Mouse (Mus musculus) left cerebral cortex, adult 2 months (tissue): ENCODE results near the gene 4933428G20Rik. TPM values are rescaled to one million over a fixed set of nuclear protein-coding genes. Genes with fewer than 3 reads are reported as not detected.

Experiments used
- DNase-seq, 2 experiments: peaks; one replicate each; pipeline ENCODE4 v3.0.0; 2021 to 2022; ENCODE audit warnings: low spot score in 2 of 2, mixed read lengths in 1 of 2; ENCODE audit errors: extremely low spot score in 1 of 2
- H3K27ac ChIP-seq: fragments of 200-600 bp; 2 replicates; pipeline ENCODE4 v1.8.1; 2022
- H3K4me3 ChIP-seq: fragments of 200-600 bp; 2 replicates; pipeline ENCODE4 v1.8.1; 2022
- CTCF ChIP-seq: fragments of 200-600 bp; IDR thresholded peaks from 2 replicates; pipeline ENCODE4 v1.8.1; 2022; ENCODE audit warnings: antibody characterized with exemption, mild to moderate bottlenecking, moderate library complexity
- intact Hi-C: fragments of 180-260 bp; cut with DNase I; formaldehyde crosslinking; loops from one replicate; pipeline ENCODE4 v1.15.1; 2025
- total RNA-seq, 2 experiments: library from RNA; stranded (reverse); gene quantifications; 2 replicates each; pipeline ENCODE4 v1.2.3; 2021

The 4933428G20Rik gene
- total RNA-seq, 2 experiments from 2014 or later, result not detected

- H3K4me3 ChIP-seq, result no peak overlapping the region
- H3K27ac ChIP-seq, result no peak overlapping the region
- intact Hi-C loops, result no loop called here
- TF ChIP-seq CTCF, result no peak
- DNase-seq, result no peak
These were observed 40.0 kb upstream of the 4933428G20Rik start for GRCm38 (mm10) chr11:97540136-97540535.

DNA sequence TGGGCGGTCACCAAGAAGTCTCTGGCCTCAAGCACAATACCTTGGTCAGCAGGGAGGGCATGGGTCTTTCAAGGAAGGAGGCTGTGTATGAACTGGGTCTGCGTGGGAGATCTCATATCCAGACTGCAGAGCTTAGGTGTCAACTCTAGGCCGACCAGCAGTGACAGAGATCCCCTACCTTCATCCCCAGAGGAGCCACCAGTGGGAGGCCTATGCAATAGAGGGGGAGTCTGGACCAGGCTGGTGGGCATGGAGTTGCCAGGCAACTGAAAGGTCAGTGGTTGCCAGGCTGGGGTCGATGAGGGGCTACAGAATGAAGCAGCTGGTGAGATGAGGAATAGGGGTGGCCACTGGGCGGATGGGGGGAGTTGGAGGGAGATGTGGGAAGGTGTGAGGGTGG, 39.5 kb upstream of the 4933428G20Rik start:
- no peak for TF ChIP-seq CTCF
- H3K27ac ChIP-seq, result no peak overlapping the region
- H3K4me3 ChIP-seq, result no peak overlapping the region
- DNase-seq, result no peak
- intact Hi-C loops, result no loop called here

DNA sequence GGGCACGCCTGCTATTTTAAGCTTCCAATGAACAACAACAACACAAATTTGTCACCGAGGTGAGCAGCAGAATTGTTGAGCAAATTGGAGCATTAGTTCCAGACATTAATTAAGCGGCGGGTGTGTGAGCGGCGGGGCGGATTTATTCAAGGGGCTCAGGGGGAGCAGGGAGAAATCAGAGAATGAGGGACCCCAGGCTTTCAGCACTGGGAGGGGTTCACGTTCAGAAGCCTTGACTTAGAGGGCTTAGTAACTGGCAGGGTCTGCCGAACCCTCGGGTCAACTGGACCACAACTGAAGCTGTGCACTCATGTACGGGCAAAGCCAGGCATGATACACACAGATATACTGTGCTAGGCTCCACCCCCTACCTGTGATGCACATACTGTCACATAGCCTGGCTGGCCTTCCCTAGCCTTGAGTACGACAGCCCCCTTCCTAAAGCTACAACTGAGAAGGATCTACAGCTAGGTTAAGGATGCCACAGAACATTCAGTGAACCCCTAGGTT, 37.5 kb upstream of the 4933428G20Rik start:
- H3K27ac ChIP-seq, result peak overlapping the region; percentile 60

GRCm38 (mm10) chr11:97536835-97537579, 36.9 kb upstream of the 4933428G20Rik start:
- peak; percentile 9 for TF ChIP-seq CTCF
- DNase-seq, result no peak
- intact Hi-C loops, result no loop called here
- Histone ChIP-seq H3K4me3 (peak overlapping the region; percentile 26), H3K27ac (peak overlapping the region; percentile 81)

More for the DNA sequence above, 37.5 kb upstream of the 4933428G20Rik start:
- DNase-seq, result no peak
- H3K4me3 ChIP-seq, result no peak overlapping the region
- intact Hi-C loops, result no loop called here
- no peak for TF ChIP-seq CTCF

DNA sequence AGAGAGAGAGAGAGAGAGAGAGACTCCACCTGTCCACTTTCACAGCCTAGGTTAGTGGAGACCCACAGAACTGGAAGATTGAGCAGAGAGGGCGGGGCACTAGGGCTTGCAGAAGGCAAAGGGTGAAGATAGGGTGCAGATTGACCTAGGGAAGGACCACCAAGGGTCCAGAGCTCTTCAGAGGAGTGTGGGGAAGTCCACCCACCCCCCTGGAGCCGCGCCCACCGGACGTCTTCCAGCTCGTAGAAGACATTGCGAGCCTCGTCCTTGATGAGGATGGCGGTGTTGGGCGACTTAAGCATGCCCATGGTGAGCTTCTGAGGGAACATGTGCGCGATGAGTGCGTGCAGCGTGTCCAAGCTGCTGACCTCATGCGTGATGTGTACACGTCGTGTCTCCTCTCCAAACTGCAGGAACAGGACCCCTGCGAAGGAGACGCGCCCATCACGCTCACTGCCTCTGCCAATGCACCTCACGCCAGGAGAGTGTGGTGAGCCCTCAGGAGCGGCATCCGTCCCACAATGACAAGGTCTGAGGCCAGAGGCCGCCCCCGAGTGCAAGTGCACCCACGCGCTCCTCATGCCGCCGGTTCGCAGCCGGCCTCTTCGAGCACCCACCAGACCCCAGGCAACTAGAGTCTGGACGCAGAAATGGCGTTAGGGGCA, 36.1 kb upstream of the 4933428G20Rik start:
- H3K4me3 ChIP-seq, result 0 out of 2 replicates have a peak overlapping the region, but pooled peaks have one; percentile 26
- no peak for TF ChIP-seq CTCF
- H3K27ac ChIP-seq, result peak overlapping the region; percentile 81
- intact Hi-C loops, result no loop called here
- DNase-seq, result no peak

DNA sequence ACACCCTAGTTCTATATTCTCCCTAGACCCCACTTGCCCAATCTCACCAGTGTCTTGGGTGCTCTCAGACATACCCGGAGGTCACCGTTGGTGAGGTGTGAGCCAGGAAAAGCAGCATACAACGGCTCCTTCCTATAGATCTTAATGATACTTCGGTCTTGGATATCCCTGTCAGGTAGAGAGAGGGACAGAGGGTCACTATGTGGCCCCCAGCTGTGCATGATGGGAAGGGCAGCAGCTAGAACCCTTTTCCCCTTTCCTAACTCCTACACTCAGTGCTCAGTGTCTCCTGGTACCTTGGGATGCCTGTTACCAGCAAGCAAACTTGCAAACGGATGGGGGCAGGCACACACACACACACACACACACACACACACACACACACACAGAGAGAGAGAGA, 35.5 kb upstream of the 4933428G20Rik start:
- DNase-seq, result no peak
- Histone ChIP-seq H3K4me3 (no peak overlapping the region), H3K27ac (peak overlapping the region; percentile 83)
- intact Hi-C loops, result loop anchor here (2.0 kb wide), 1 partner anchor 33 kb away; no protein-coding TSS in a partner anchor
- no peak for TF ChIP-seq CTCF

- no peak for DNase-seq
- Histone ChIP-seq H3K27ac (peak overlapping the region; percentile 83), H3K4me3 (no peak overlapping the region)
- intact Hi-C loops, result loop anchor here (2.0 kb wide), 1 partner anchor 34 kb away; no protein-coding TSS in a partner anchor
- no peak for TF ChIP-seq CTCF
These were observed 35.1 kb upstream of the 4933428G20Rik start for GRCm38 (mm10) chr11:97535308-97535630.

GRCm38 (mm10) chr11:97534442-97535307, 34.5 kb upstream of the 4933428G20Rik start:
- Histone ChIP-seq H3K27ac (peak overlapping the region; percentile 83), H3K4me3 (no peak overlapping the region; the same call in 1 of the 2 replicates)
- TF ChIP-seq CTCF, result no peak
- intact Hi-C loops, result loop anchor here (2.0 kb wide), 1 partner anchor 34 kb away; no protein-coding TSS in a partner anchor
- peak; percentile 65 to 71 for DNase-seq

- H3K27ac ChIP-seq, result peak overlapping the region; percentile 38; the same call in 1 of the 2 replicates
- intact Hi-C loops, result loop anchor here (2.0 kb wide), 1 partner anchor 35 kb away; no protein-coding TSS in a partner anchor
- no peak for TF ChIP-seq CTCF
- DNase-seq, result no peak
- H3K4me3 ChIP-seq, result no peak overlapping the region
These were observed 33.5 kb upstream of the 4933428G20Rik start for GRCm38 (mm10) chr11:97533653-97534052.

DNA sequence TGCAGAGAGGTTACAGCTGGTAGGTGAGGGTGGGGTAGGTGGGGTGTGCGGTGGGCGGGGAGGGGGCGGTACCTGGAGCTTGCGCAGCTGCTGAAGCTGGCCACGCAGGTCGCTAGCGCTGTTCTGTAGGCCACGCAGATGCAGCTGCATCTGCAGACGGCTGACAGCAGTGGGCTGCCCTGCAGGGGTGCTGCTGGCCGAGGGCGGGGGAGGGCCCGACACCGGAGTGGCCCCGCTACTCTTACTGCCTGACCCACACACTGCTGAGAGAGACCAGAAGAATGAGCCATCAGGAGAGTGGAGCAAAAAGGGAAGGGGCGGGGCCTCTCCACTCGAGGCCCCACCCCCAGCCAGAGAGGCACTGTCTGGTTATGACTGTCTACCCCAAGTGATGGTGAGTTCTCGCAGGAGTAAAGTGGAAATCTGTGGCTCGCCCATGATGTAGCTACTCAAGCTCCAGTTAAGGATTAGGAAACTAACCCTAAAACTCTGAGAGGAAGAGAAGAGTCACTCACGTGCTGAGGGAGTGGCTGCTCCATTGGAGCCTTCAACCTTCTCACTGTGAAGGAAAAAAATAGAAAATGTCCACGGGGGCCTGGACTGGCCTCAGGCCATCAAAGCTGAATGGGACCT, 32.9 kb upstream of the 4933428G20Rik start:
- intact Hi-C loops, result no loop called here
- Histone ChIP-seq H3K27ac (peak overlapping the region; percentile 75), H3K4me3 (no peak overlapping the region)
- DNase-seq, result no peak
- TF ChIP-seq CTCF, result no peak

- DNase-seq, result no peak
- Histone ChIP-seq H3K4me3 (no peak overlapping the region; the same call in 1 of the 2 replicates), H3K27ac (peak overlapping the region; percentile 75)
- TF ChIP-seq CTCF, result no peak
- intact Hi-C loops, result no loop called here
These were observed 32.2 kb upstream of the 4933428G20Rik start for GRCm38 (mm10) chr11:97532354-97532753.
